Mouse (Mus musculus): ENCODE measurements around the gene Gm11114. TPM values are rescaled to one million over a fixed set of nuclear protein-coding genes. Genes with fewer than 3 reads are reported as not detected.

Gm11114 gene
- polyA plus RNA-seq, 1 experiment, result not detected

- H3K9me3 ChIP-seq (ENCODE audit: control insufficient read depth, low read length), result no peaks in the 10 kb centered on the region
- no peaks in the 10 kb centered on the region for H3K4me1 ChIP-seq (ENCODE audit: control insufficient read depth)
- no peaks in the 10 kb centered on the region for H3K36me3 ChIP-seq (ENCODE audit: control insufficient read depth)
- H3K4me3 ChIP-seq (replicated peaks), result no peak overlapping the region
- TF ChIP-seq GATA1 (IDR thresholded peaks at IDR 0.05; ENCODE audit: low read length) (no peak), TAL1 (IDR thresholded peaks at IDR 0.05; ENCODE audit: low read length) (no peak)
- no peaks in the 10 kb centered on the region for H3K27me3 ChIP-seq (ENCODE audit: control insufficient read depth)
Measured at GRCm38 (mm10) chr9:85347823-85348523, 35.4 kb downstream of the Gm11114 start.

GRCm38 (mm10) chr9:85355559-85355958, 43.0 kb downstream of the Gm11114 start:
- H3K4me1 ChIP-seq (ENCODE audit: control insufficient read depth), result no peaks in the 10 kb centered on the region
- no peaks in the 10 kb centered on the region for H3K27me3 ChIP-seq (ENCODE audit: control insufficient read depth)
- H3K4me3 ChIP-seq (replicated peaks), result no peak overlapping the region
- H3K9me3 ChIP-seq (ENCODE audit: control insufficient read depth, low read length), result no peaks in the 10 kb centered on the region
- no peak for TF ChIP-seq TAL1 (IDR thresholded peaks at IDR 0.05; ENCODE audit: low read length)
- no peak for TF ChIP-seq GATA1 (IDR thresholded peaks at IDR 0.05; ENCODE audit: low read length)
- H3K36me3 ChIP-seq (ENCODE audit: control insufficient read depth), result no peaks in the 10 kb centered on the region

- Histone ChIP-seq H3K27me3 (ENCODE audit: control insufficient read depth) (no peaks in the 10 kb centered on the region), H3K4me3 (replicated peaks) (no peak overlapping the region), H3K36me3 (ENCODE audit: control insufficient read depth) (no peaks in the 10 kb centered on the region), H3K4me1 (ENCODE audit: control insufficient read depth) (no peaks in the 10 kb centered on the region), H3K9me3 (ENCODE audit: control insufficient read depth, low read length) (no peaks in the 10 kb centered on the region)
- TF ChIP-seq GATA1 (IDR thresholded peaks at IDR 0.05; ENCODE audit: low read length) (no peak), TAL1 (IDR thresholded peaks at IDR 0.05; ENCODE audit: low read length) (no peak)
Measured at GRCm38 (mm10) chr9:85357154-85357860, 44.7 kb downstream of the Gm11114 start.

Other genes starting within 250 kb of the Gm11114 start
- gene Tent5a, start 14.6 kb downstream of the Gm11114 start, polyA plus RNA-seq (2012), result 0.03 TPM in 2 replicates

Data from erythroblast, embryonic 14.5 days (primary cell).